Mouse (Mus musculus) lung, postnatal 25 days (tissue): ENCODE measurements around the gene Gnrhr.

Experiments
- DNase-seq: peaks from one replicate; pipeline ENCODE4 v3.0.0; 2022; ENCODE audit warnings: low spot score

Gene Gnrhr

DNA sequence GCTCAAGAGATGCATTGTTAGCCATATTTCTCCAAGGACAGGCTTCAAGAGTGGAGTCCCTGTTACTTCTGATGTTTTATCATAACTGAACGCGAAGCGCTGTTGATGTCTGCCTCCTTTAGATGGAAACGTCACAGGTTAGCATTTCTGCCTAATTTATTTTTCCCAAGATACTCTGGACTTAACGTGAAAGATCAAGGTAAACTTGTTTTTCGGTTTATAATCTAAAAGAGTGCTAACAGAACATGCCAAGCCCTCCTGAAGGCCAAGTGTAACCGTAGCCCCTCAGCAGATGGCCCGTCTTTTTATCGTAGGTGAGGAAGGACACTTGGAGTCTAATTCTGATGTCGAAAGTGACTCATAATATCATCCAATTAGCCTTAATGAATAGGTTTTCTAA is at the start of gene Gnrhr:
Gene Gnrhr (minus strand): TSS at position 101 of the 400 bp plus-strand sequence.
- no peak for DNase-seq

DNA sequence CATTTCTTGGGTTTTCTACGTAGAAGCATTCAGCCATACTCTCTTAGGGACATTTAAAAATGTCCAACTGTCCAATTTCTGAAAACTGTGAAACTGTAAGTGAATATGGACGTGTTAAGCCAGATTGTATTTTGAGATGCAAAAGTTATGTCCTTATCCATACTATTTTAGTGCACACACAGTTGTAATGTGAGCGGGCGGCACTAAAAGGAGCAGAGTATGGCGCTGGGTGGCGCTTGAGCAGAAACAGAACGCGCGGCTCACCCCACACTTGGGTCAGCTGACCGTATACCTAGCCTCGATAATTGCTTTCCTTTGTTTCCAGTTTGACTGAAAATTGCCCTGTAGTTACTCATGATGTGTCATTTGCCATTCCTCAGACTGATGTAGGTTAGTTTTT is 48.9 kb upstream of the Gnrhr start:
- no peak for DNase-seq

DNA sequence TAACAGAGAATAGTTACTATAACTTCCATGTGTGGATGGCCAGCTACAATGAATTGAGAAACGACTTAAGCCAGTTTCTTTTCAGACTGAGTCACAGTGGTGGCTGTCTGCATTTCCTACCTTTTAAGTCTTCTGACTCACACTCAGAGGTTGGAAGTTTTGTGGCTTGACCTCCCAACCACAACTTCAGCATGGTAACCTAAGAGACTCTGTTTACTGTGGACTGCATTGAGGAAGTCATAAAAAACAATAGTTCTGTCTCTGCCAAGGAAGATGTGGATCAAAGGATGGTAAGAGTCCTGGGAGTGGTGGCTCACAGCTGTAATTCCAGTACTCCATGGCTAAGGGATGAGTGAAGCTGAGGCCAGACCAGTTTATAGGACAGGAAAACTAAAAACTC is 47.2 kb upstream of the Gnrhr start:
- no peak for DNase-seq

DNA sequence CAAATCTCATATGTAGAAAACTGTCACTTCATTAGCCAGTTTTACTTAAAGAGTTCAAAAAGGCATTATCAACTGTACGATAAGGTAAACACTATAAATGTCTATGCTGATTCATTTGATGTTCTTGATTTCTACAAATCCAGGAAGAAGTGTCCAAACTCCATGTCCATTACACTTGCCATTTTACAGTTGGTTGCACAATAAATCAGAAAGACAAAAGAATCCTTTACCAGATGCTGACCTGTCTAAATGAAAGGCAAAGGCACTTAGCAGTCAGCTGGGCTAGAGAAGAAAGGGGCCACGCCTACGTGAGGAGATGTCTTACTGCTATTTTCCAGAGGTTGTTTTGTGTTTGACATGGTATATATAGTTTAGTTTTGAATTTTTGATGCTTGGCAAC is 46.6 kb upstream of the Gnrhr start:
- DNase-seq: no peak

DNA sequence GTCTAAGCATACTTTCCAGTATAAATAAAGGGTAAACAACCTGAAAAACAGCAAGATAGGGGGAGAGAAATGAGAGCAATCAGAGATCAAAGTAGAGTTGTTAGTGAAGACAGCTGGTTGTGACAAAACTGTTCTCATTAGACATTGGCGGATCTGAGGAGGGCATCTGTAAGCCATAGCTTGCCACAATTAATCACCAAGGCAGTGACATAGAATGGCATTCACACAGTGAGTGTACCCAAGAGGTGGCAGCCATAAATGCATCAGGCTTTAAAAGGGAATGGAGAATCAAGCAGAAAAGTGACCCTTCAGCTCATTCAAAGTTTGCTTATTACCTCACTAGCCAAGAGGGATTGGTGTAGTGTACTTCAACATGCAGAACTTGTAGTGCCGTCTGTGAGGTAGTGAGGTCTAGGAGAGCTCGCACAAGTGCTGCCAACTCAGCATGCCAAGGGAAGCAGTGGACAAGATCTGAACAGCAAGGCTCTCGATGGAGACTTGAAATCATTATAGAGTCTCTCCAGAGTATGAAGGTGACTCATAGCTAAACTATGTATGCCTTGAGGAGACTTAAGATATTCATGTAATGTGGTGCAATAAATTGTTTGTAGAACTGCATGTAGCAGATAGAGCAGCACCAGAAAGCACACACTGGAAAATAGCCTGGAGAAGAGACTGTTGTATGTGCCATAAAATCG is 29.6 kb upstream of the Gnrhr start:
- DNase-seq: peak; percentile 45

DNA sequence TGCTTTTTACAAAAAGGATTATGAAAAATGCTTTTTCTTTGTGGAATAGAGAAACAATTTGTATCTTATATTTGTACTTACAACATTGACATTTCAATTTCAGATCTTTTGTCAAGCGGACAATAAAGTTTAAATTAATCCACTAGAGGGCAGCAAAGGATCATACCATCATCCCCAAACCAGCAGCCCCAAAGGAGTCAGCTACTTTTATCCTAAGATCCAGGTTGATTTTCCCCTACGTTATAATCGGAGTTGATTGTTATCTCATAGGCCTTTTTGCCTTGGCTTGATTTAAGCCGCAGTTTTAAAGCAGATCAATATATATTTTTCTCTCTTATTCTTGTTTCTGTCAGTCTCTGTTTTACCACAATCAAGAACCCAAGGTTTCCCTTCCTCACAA is 6.3 kb downstream of the Gnrhr start:
- DNase-seq: peak; percentile 43

DNA sequence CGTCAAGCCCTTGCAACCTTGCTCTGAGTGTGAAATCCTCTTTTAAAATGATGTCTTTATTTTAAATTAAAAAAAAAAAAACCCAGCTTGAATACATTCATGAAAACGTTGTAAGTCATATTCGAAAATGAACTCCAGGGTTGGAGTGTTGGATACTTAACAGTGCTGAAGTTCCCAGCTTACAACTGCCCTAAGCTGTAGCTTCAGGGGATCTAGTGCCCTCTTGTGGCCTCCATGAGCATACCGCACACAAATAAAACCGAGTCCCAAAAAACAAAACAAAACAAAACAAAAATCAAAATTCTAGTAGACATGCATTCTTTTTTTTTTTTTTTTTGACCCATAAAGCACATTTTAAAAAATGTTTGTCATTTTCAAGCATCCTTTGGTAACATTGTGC is 6.9 kb downstream of the Gnrhr start:
- DNase-seq: peak; percentile 26

DNA sequence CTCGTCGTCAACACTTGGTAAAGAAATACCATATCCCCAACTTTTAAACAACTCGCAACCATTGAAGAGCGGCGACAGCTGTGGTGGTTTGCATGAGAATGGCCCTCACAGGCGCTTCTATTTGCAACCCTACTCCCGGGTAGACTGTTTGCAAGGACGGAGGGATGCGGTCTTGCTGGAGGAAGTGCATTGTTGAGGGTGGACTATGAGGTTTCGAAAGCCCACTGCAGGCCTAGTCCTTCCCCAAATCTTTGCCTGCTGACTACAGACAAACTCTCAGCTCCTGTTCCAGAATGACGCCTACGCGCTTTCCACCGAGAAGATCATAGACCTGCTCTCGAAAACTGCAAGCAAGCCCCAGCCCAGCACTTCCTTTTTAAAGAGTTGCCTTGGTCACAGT is 7.4 kb downstream of the Gnrhr start:
- peak; percentile 10 for DNase-seq

DNA sequence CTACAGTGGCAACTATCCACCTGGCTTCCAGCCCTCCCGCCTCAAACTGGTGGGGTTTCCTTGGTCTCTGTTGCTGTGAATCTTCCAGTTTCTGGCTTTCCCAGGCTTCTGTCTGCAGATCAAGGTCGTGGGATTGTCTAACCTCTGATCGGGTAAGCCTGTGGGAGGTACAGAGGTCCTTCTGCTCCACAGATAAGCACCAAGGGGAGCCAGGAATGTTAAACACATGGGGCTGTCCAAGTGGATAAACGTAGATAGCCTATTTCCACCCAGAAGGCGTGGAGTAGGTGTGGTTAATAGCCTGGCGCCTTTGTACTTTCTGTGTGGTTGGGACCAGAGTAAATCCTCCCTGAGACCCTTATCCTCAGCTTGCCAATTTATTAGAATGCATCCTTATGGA is 10.3 kb downstream of the Gnrhr start:
- DNase-seq: no peak

DNA sequence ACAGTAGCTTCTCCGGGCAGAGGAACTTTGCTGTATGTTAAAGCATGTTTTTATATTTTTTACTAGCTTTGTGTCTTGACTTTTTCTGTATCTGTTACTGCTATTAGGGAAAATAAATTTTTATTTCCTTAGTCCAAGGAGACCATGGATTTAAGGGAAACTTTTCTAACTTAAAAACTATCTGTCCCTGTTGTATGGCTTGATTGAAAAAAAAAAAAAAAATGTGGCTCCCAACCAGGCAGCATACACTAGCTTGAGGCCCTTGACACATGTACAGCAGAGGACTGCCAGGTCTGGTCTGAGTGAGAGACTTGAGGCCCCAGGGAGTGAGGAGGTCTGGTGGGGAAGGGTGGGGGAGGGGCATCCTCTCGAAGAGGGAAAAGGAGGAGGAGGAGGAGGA is 23.9 kb downstream of the Gnrhr start:
- no peak for DNase-seq

DNA sequence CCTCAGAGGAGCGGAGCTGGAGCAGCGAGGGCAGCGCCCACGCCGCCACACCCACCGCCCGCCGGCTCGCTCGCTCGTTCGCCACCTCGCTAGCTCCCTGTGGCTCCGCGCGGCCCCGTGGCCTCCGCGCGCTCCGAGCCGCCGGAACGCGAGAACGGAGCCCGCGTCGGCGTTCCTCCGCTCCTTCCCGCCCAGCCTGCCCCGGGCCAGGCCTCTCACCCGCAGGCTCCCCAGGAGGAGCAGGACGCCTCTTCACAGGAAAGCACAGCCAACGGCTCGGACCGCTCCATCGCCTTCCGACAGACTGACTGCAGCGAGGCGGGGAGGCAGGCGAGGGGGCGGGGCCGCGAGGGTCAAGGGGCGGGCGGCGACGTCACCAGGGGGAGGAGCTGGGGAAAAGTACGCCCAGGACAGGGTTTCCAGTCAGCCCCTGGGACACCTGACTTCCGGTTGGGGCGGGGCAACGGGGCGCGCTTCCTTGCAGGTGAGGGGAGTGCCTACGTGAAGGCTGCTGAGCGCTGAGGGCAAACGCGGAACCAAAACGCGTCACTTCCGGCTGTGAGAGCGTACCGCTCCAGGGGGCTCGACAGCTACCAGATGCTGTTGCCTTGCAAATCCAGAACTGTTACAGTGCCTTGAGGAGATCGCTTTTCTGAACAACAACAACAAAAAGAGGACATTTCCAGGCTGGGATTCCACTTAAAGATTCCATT is 25.1 kb downstream of the Gnrhr start, which contains the start of gene Uba6:
Gene Uba6 (minus strand): TSS at position 355 of the 713 bp plus-strand sequence.
- DNase-seq: peak; percentile 99

DNA sequence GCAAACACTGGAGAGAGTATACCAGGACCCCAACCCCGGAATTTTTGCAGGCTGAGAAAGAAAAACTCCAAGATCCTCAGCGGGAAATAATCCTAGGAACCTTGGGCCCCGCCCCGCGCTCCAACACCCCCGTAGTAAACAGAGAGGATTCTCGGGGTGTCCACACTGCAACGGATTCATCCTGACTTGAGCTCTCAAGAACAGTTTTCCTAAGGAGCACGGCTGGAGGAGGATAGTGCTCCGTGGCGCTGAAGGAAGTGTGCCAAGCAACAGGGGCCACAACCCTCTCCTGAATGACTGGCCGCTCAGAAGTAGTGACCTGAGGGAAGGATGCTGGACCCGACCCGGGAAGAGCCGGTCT is 25.6 kb downstream of the Gnrhr start:
- DNase-seq: no peak
